In the genomic region with DNA sequence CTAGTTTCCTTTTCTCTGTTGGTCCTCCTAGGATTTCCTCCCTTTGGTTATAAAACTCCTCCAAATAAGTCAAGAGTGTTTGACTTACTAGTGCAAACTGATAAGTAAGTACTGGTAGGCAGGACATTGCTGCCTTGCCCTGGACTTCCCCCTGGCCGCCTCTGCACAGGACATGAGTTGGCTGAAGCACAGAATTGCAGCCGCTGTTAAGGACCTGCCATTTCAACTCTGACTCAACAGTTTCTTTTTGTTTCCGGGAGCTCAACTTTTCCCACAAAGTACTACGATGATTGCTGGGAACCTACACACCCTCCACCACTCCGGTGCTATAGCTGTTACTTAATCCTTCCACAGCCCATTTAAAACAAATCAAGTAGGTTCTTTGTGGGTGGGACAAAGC, we compare ENCODE assay signal across 9 mouse cellular contexts. TPM values are rescaled to one million over a fixed set of nuclear protein-coding genes. Genes with fewer than 3 reads are reported as not detected.
DNase-seq lines count a peak whose midpoint lies in the region; ATAC-seq and TF ChIP-seq lines count a peak whose summit lies in the region.
"Had no signal": no experiment of that assay in that cellular context is flagged by ENCODE, and none has a peak within 500 bp of the region (broad histone marks: within the 10 kb centered on the region; RNA-seq: fewer than 3 reads in every experiment).

No protein-coding gene starts in this region.

- no peak overlapping the region for H3K4me3 ChIP-seq in layer of hippocampus, adult 2 months
- H3K4me3 ChIP-seq: neural tube, embryonic 12.5 days had no signal

- peak; percentile 62 for ATAC-seq in megakaryocyte-erythroid progenitor cell, adult 5-6 weeks (replicated peaks; ENCODE audit: low FRiP score, low TSS enrichment, poor library complexity, severe bottlenecking)

- no peak for TF ChIP-seq CTCF in layer of hippocampus, adult 2 months (conservative IDR thresholded peaks at IDR 0.05)

- DNase-seq in layer of hippocampus, adult 2 months (ENCODE audit: low spot score in 2 of 2): no peak
- DNase-seq in layer of hippocampus, postnatal 10 days (ENCODE audit: low spot score in 2 of 2): no peak
- peak; percentile 55 for DNase-seq in gastrocnemius, postnatal 25 days
- DNase-seq in kidney, postnatal 25 days: peak; percentile 49 to 73
- no peak for DNase-seq in retina, postnatal 1 day
- no peak for DNase-seq in thymus, postnatal 25 days
- DNase-seq in right cerebral cortex, postnatal 4 days: no peak

- peak overlapping the region; percentile 43; the same call in 1 of the 2 replicates for H3K27ac ChIP-seq in layer of hippocampus, adult 2 months
- H3K27ac ChIP-seq: neural tube, embryonic 12.5 days had no signal

RNA-seq across cellular contexts. Expression of a gene that starts 30.8 kb away (rescaled TPM):
- 100 to 1,000 TPM; 103 to 108 TPM for total RNA-seq in layer of hippocampus, adult 2 months (2021)
- total RNA-seq in layer of hippocampus, postnatal 10 days (2021): 100 to 1,000 TPM; 121 to 137 TPM
- 10 to 100 TPM; 19.8 to 24.5 TPM for total RNA-seq in gastrocnemius, postnatal 25 days (2021)
- 18.8 and 20.7 TPM in 2 replicates for total RNA-seq in megakaryocyte-erythroid progenitor cell, adult 5-6 weeks (2014; fragmentation: Nextera tagmentation)
- 14.7 and 19.3 TPM in 2 replicates for total RNA-seq in megakaryocyte-erythroid progenitor cell, adult 5-6 weeks (2017)

RNA-seq across cellular contexts. Expression of a gene that starts 54.6 kb away (rescaled TPM):
- 10 to 100 TPM; 79.4 to 83.9 TPM for total RNA-seq in layer of hippocampus, adult 2 months (2021)
- total RNA-seq in layer of hippocampus, postnatal 10 days (2021): 10 to 100 TPM; 84.6 to 88.4 TPM
- 10 to 100 TPM; 33.4 to 34.3 TPM for total RNA-seq in gastrocnemius, postnatal 25 days (2021)
- total RNA-seq in megakaryocyte-erythroid progenitor cell, adult 5-6 weeks (2014; fragmentation: Nextera tagmentation): 93.4 and 93.5 TPM in 2 replicates
- 205 and 207 TPM in 2 replicates for total RNA-seq in megakaryocyte-erythroid progenitor cell, adult 5-6 weeks (2017)

Comparison
In these comparisons a context has a peak if more than half of its experiments do, and no peak if none do; other contexts are left out.
1. DNase-seq: peak in gastrocnemius, postnatal 25 days (single experiment) and kidney, postnatal 25 days (2 of 2); none in layer of hippocampus, adult 2 months (0 of 2), layer of hippocampus, postnatal 10 days (0 of 2), retina, postnatal 1 day (single experiment), thymus, postnatal 25 days (single experiment) and right cerebral cortex, postnatal 4 days (single experiment).
2. RNA of a gene that starts 30.8 kb away (total RNA-seq): 121 to 137 TPM in layer of hippocampus, postnatal 10 days and 103 to 108 TPM in layer of hippocampus, adult 2 months; 19.8 to 24.5 TPM in gastrocnemius, postnatal 25 days and 14.7 to 20.7 TPM in megakaryocyte-erythroid progenitor cell, adult 5-6 weeks; every median in the first group is over 4 times any median in the second.